Comparison of ENCODE assay signal across 14 mouse cellular contexts in the genomic region with DNA sequence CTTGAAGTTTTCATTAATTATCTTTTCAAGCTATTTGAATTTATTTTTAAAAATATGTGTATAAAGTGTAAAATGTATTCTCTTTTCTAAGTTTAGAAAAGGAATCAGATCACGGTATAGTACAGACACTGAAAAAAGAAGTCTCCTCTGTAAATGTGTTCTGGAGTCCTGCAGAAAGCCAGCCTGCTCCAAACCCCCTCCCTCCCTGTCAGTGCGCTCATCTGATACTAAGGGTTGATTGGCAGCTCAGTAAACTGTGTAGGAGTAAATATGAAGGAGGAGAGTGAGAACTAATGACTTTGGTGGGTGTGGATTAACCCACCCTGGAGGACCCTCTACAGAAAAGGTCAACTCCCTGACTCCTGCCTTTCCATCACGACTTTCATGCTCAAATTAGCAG. TPM values are rescaled to one million over a fixed set of nuclear protein-coding genes. Genes with fewer than 3 reads are reported as not detected.
DNase-seq lines count a peak whose midpoint lies in the region; ATAC-seq and TF ChIP-seq lines count a peak whose summit lies in the region.
"Had no signal": no experiment of that assay in that cellular context is flagged by ENCODE, and none has a peak within 500 bp of the region (broad histone marks: within the 10 kb centered on the region; RNA-seq: fewer than 3 reads in every experiment).

No protein-coding gene starts in this region.

- no peaks in the 10 kb centered on the region for H3K9me3 ChIP-seq in forebrain, embryonic 14.5 days (replicated peaks; ENCODE audit: control insufficient read depth, low read length)
- H3K9me3 ChIP-seq in forebrain, postnatal 0 days (ENCODE audit: low read length), result no peaks in the 10 kb centered on the region
- H3K9me3 ChIP-seq in hindbrain, postnatal 0 days (ENCODE audit: low read length), result no peaks in the 10 kb centered on the region
- H3K9me3 ChIP-seq in hindbrain, embryonic 12.5 days (replicated peaks), result no peaks in the 10 kb centered on the region
- no peaks in the 10 kb centered on the region for H3K9me3 ChIP-seq in midbrain, embryonic 11.5 days (ENCODE audit: control insufficient read depth, low read length)
- H3K9me3 ChIP-seq in midbrain, postnatal 0 days (ENCODE audit: low read length), result no peaks in the 10 kb centered on the region
- H3K9me3 ChIP-seq in embryonic facial prominence, embryonic 15.5 days (replicated peaks), result no peaks in the 10 kb centered on the region
- H3K9me3 ChIP-seq: embryonic facial prominence, embryonic 12.5 days had no signal

- TF ChIP-seq CTCF in forebrain, postnatal 0 days (IDR thresholded peaks at IDR 0.05; ENCODE audit: low read depth), result no peak
- no peak for TF ChIP-seq CTCF in hindbrain, postnatal 0 days (IDR thresholded peaks at IDR 0.05; ENCODE audit: low read depth)
- no peak for TF ChIP-seq CTCF in midbrain, postnatal 0 days (IDR thresholded peaks at IDR 0.05)

- H3K9ac ChIP-seq in forebrain, embryonic 14.5 days (ENCODE audit: low read length), result no peak overlapping the region
- no peak overlapping the region for H3K9ac ChIP-seq in forebrain, postnatal 0 days
- H3K9ac ChIP-seq in hindbrain, postnatal 0 days (replicated peaks; ENCODE audit: low read length), result no peak overlapping the region
- H3K9ac ChIP-seq in hindbrain, embryonic 12.5 days, result no peak overlapping the region
- H3K9ac ChIP-seq in midbrain, embryonic 11.5 days (ENCODE audit: low read length), result no peak overlapping the region
- no peak overlapping the region for H3K9ac ChIP-seq in midbrain, postnatal 0 days (replicated peaks; ENCODE audit: low read length, poor library complexity, severe bottlenecking)
- H3K9ac ChIP-seq in embryonic facial prominence, embryonic 15.5 days, result no peak overlapping the region
- H3K9ac ChIP-seq: embryonic facial prominence, embryonic 12.5 days had no signal

- no peaks in the 10 kb centered on the region; the same call in 1 of the 2 replicates for H3K27me3 ChIP-seq in forebrain, embryonic 14.5 days (replicated peaks; ENCODE audit: control insufficient read depth, insufficient read depth, low read length)
- peaks cover 10% of the 10 kb centered on the region for H3K27me3 ChIP-seq in forebrain, postnatal 0 days (ENCODE audit: insufficient read depth, low read length)
- H3K27me3 ChIP-seq in hindbrain, postnatal 0 days (ENCODE audit: insufficient read depth, low read length), result no peaks in the 10 kb centered on the region
- 0 out of 2 replicates have a peak, but pooled peaks cover 7% of the 10 kb centered on the region for H3K27me3 ChIP-seq in hindbrain, embryonic 12.5 days
- peaks cover 11% of the 10 kb centered on the region for H3K27me3 ChIP-seq in midbrain, embryonic 11.5 days (ENCODE audit: control insufficient read depth, insufficient read depth, low read length)
- no peaks in the 10 kb centered on the region for H3K27me3 ChIP-seq in midbrain, postnatal 0 days (ENCODE audit: insufficient read depth, low read length)
- H3K27me3 ChIP-seq in embryonic facial prominence, embryonic 15.5 days, result 0 out of 2 replicates have a peak, but pooled peaks cover 6% of the 10 kb centered on the region
- H3K27me3 ChIP-seq: embryonic facial prominence, embryonic 12.5 days; Patski had no signal

- H3K36me3 ChIP-seq in forebrain, embryonic 14.5 days (ENCODE audit: control insufficient read depth, insufficient read depth, low read length), result no peaks in the 10 kb centered on the region
- H3K36me3 ChIP-seq in forebrain, postnatal 0 days (ENCODE audit: insufficient read depth), result no peaks in the 10 kb centered on the region
- H3K36me3 ChIP-seq in hindbrain, postnatal 0 days (ENCODE audit: insufficient read depth, low read length), result no peaks in the 10 kb centered on the region
- H3K36me3 ChIP-seq in hindbrain, embryonic 12.5 days, result no peaks in the 10 kb centered on the region
- no peaks in the 10 kb centered on the region for H3K36me3 ChIP-seq in midbrain, embryonic 11.5 days (ENCODE audit: control insufficient read depth, insufficient read depth, low read length)
- H3K36me3 ChIP-seq in midbrain, postnatal 0 days (ENCODE audit: insufficient read depth, low read length), result no peaks in the 10 kb centered on the region
- H3K36me3 ChIP-seq in embryonic facial prominence, embryonic 15.5 days, result no peaks in the 10 kb centered on the region
- H3K36me3 ChIP-seq: embryonic facial prominence, embryonic 12.5 days had no signal

- no peak overlapping the region for H3K27ac ChIP-seq in forebrain, embryonic 14.5 days (ENCODE audit: low read depth, low read length)
- no peak overlapping the region for H3K27ac ChIP-seq in forebrain, postnatal 0 days (ENCODE audit: low read depth, low read length)
- H3K27ac ChIP-seq in hindbrain, postnatal 0 days, result no peak overlapping the region
- no peak overlapping the region for H3K27ac ChIP-seq in hindbrain, embryonic 12.5 days
- H3K27ac ChIP-seq in midbrain, embryonic 11.5 days (ENCODE audit: low read depth, low read length), result no peak overlapping the region
- H3K27ac ChIP-seq in midbrain, postnatal 0 days (ENCODE audit: low read depth, low read length), result no peak overlapping the region
- H3K27ac ChIP-seq in embryonic facial prominence, embryonic 15.5 days (replicated peaks), result no peak overlapping the region
- H3K27ac ChIP-seq: embryonic facial prominence, embryonic 12.5 days had no signal

- no peak overlapping the region for H3K4me2 ChIP-seq in forebrain, embryonic 14.5 days (ENCODE audit: low read length)
- no peak overlapping the region for H3K4me2 ChIP-seq in forebrain, postnatal 0 days (ENCODE audit: low read depth)
- peak overlapping the region; percentile 29 for H3K4me2 ChIP-seq in hindbrain, postnatal 0 days (ENCODE audit: low read depth, low read length)
- H3K4me2 ChIP-seq in hindbrain, embryonic 12.5 days (replicated peaks), result no peak overlapping the region
- H3K4me2 ChIP-seq in midbrain, embryonic 11.5 days, result no peak overlapping the region
- no peak overlapping the region for H3K4me2 ChIP-seq in midbrain, postnatal 0 days (ENCODE audit: low read depth, low read length, poor library complexity, severe bottlenecking)
- H3K4me2 ChIP-seq in embryonic facial prominence, embryonic 15.5 days (replicated peaks), result 0 out of 2 replicates have a peak overlapping the region, but pooled peaks have one; percentile 11
- H3K4me2 ChIP-seq: embryonic facial prominence, embryonic 12.5 days had no signal

- H3K4me3 ChIP-seq in forebrain, embryonic 14.5 days (ENCODE audit: low read depth, low read length), result no peak overlapping the region
- no peak overlapping the region for H3K4me3 ChIP-seq in forebrain, postnatal 0 days (ENCODE audit: low read depth, low read length)
- no peak overlapping the region for H3K4me3 ChIP-seq in hindbrain, postnatal 0 days (ENCODE audit: low read length)
- H3K4me3 ChIP-seq in hindbrain, embryonic 12.5 days, result no peak overlapping the region
- no peak overlapping the region for H3K4me3 ChIP-seq in midbrain, embryonic 11.5 days (ENCODE audit: low read depth, low read length)
- no peak overlapping the region for H3K4me3 ChIP-seq in midbrain, postnatal 0 days (ENCODE audit: low read depth, low read length)
- no peak overlapping the region for H3K4me3 ChIP-seq in embryonic facial prominence, embryonic 15.5 days (replicated peaks)
- H3K4me3 ChIP-seq: embryonic facial prominence, embryonic 12.5 days had no signal

- 40% methylated on average over 3 of the region's 3 CpGs for WGBS in forebrain, embryonic 14.5 days
- 41% methylated on average over 3 of the region's 3 CpGs for WGBS in forebrain, postnatal 0 days
- WGBS in hindbrain, postnatal 0 days, result 53% methylated on average over 3 of the region's 3 CpGs
- WGBS in hindbrain, embryonic 12.5 days, result 49% methylated on average over 3 of the region's 3 CpGs
- WGBS in midbrain, embryonic 11.5 days, result 56% methylated on average over 3 of the region's 3 CpGs
- WGBS in midbrain, postnatal 0 days, result 47% methylated on average over 3 of the region's 3 CpGs
- WGBS in embryonic facial prominence, embryonic 15.5 days, result 45% methylated on average over 3 of the region's 3 CpGs

- peak; percentile 41; the same call in 1 of the 2 replicates for ATAC-seq in forebrain, embryonic 14.5 days
- no peak for ATAC-seq in forebrain, postnatal 0 days
- ATAC-seq in hindbrain, postnatal 0 days, result no peak
- no peak; the same call in 1 of the 2 replicates for ATAC-seq in hindbrain, embryonic 12.5 days (ENCODE audit: low FRiP score)
- ATAC-seq in midbrain, embryonic 11.5 days (ENCODE audit: low FRiP score), result peak; percentile 55; the same call in 1 of the 2 replicates
- no peak for ATAC-seq in midbrain, postnatal 0 days (ENCODE audit: low FRiP score)
- no peak for ATAC-seq in embryonic facial prominence, embryonic 15.5 days (ENCODE audit: insufficient number of reproducible peaks, low FRiP score, low TSS enrichment, low read depth)
- ATAC-seq in CD4-positive, CD25-positive, alpha-beta regulatory T cell, adult 4 months, result no peak

- H3K4me1 ChIP-seq in forebrain, embryonic 14.5 days (ENCODE audit: control insufficient read depth, insufficient read depth, low read length), result peaks cover under 1% of the 10 kb centered on the region
- H3K4me1 ChIP-seq in forebrain, postnatal 0 days (ENCODE audit: insufficient read depth), result no peaks in the 10 kb centered on the region
- H3K4me1 ChIP-seq in hindbrain, postnatal 0 days (ENCODE audit: insufficient read depth, low read length), result peaks cover 2% of the 10 kb centered on the region; the same call in 1 of the 2 replicates
- H3K4me1 ChIP-seq in hindbrain, embryonic 12.5 days, result peaks cover 9% of the 10 kb centered on the region
- H3K4me1 ChIP-seq in midbrain, embryonic 11.5 days (ENCODE audit: control insufficient read depth, insufficient read depth, low read length), result peaks cover 4% of the 10 kb centered on the region; the same call in 1 of the 2 replicates
- H3K4me1 ChIP-seq in midbrain, postnatal 0 days (ENCODE audit: insufficient read depth, low read length), result no peaks in the 10 kb centered on the region
- H3K4me1 ChIP-seq in embryonic facial prominence, embryonic 15.5 days, result peaks cover 15% of the 10 kb centered on the region

- DNase-seq in forebrain, embryonic 14.5 days (ENCODE audit: low spot score), result no peak
- DNase-seq in forebrain, postnatal 0 days, result no peak
- DNase-seq in hindbrain, postnatal 0 days (ENCODE audit: low spot score), result no peak
- no peak for DNase-seq in midbrain, embryonic 11.5 days (ENCODE audit: low spot score, missing footprints)
- no peak for DNase-seq in midbrain, postnatal 0 days (ENCODE audit: low spot score)
- DNase-seq: gastrocnemius, postnatal 25 days; lung, adult 2 months; right cerebral cortex, postnatal 14 days; thymus, adult 2 months had no signal

RNA-seq across cellular contexts. Expression of gene Nrp2, which starts 5.7 kb away (rescaled TPM):
- 16.3 and 23.8 TPM in 2 replicates for polyA plus RNA-seq in forebrain, embryonic 14.5 days (2014; fragmentation: Nextera tagmentation; extraction: Ambion mirVana)
- 63.2 and 120 TPM in 2 replicates for total RNA-seq in forebrain, postnatal 0 days (2014; rRNA removed)
- polyA plus RNA-seq in forebrain, postnatal 0 days (2015; fragmentation: Nextera tagmentation; extraction: Ambion mirVana), result 16.1 and 31.6 TPM in 2 replicates
- total RNA-seq in hindbrain, postnatal 0 days (2014; rRNA removed), result 48.7 and 53.8 TPM in 2 replicates
- 15.6 and 17.4 TPM in 2 replicates for polyA plus RNA-seq in hindbrain, postnatal 0 days (2015; fragmentation: Nextera tagmentation; extraction: Ambion mirVana)
- 43.8 and 45.9 TPM in 2 replicates for polyA plus RNA-seq in hindbrain, embryonic 12.5 days (2016; fragmentation: Nextera tagmentation; extraction: Ambion mirVana)
- 12.5 and 13.3 TPM in 2 replicates for polyA plus RNA-seq in midbrain, embryonic 11.5 days (2014; fragmentation: Nextera tagmentation; extraction: Ambion mirVana)
- 56.7 and 60.1 TPM in 2 replicates for total RNA-seq in midbrain, postnatal 0 days (2014; rRNA removed)
- 14.0 and 17.1 TPM in 2 replicates for polyA plus RNA-seq in midbrain, postnatal 0 days (2015; fragmentation: Nextera tagmentation; extraction: Ambion mirVana)
- 49.9 and 50.0 TPM in 2 replicates for polyA plus RNA-seq in embryonic facial prominence, embryonic 15.5 days (2015; fragmentation: Nextera tagmentation; extraction: Ambion mirVana)
- under 1 TPM; 0.38 to 0.61 TPM for polyA plus RNA-seq in CD4-positive, CD25-positive, alpha-beta regulatory T cell, adult 4 months (2017; shearing (Covaris generic))

Comparison
In these comparisons a context has a peak if more than half of its experiments do, and no peak if none do; other contexts are left out.
1. ATAC-seq: peak in forebrain, embryonic 14.5 days (single experiment) and midbrain, embryonic 11.5 days (single experiment); none in forebrain, postnatal 0 days (single experiment), hindbrain, postnatal 0 days (single experiment), hindbrain, embryonic 12.5 days (single experiment), midbrain, postnatal 0 days (single experiment), embryonic facial prominence, embryonic 15.5 days (single experiment) and CD4-positive, CD25-positive, alpha-beta regulatory T cell, adult 4 months (single experiment).
2. H3K4me2 ChIP-seq: peak in hindbrain, postnatal 0 days (single experiment) and embryonic facial prominence, embryonic 15.5 days (single experiment); none in forebrain, embryonic 14.5 days (single experiment), forebrain, postnatal 0 days (single experiment), hindbrain, embryonic 12.5 days (single experiment), midbrain, embryonic 11.5 days (single experiment) and midbrain, postnatal 0 days (single experiment).